Mouse (Mus musculus) lung, postnatal 0 days (tissue): ENCODE data around the gene Slc35b2.

Experiments used
- CTCF ChIP-seq: IDR thresholded peaks from 2 replicates; pipeline ENCODE4 v1.5.1; 2016; ENCODE audit warnings: antibody characterized with exemption, mild to moderate bottlenecking
- EP300 ChIP-seq: IDR thresholded peaks from 2 replicates; pipeline ENCODE4 v1.6.1; 2016; ENCODE audit warnings: antibody characterized with exemption, mild to moderate bottlenecking, control low read depth

GRCm38 (mm10) chr17:45601325-45601724, 37.7 kb downstream of the Slc35b2 start:
- no peak for TF ChIP-seq CTCF
- no peak for TF ChIP-seq EP300
